Mouse (Mus musculus): ENCODE results near the gene Mrpl44.

Mrpl44 gene

DNA sequence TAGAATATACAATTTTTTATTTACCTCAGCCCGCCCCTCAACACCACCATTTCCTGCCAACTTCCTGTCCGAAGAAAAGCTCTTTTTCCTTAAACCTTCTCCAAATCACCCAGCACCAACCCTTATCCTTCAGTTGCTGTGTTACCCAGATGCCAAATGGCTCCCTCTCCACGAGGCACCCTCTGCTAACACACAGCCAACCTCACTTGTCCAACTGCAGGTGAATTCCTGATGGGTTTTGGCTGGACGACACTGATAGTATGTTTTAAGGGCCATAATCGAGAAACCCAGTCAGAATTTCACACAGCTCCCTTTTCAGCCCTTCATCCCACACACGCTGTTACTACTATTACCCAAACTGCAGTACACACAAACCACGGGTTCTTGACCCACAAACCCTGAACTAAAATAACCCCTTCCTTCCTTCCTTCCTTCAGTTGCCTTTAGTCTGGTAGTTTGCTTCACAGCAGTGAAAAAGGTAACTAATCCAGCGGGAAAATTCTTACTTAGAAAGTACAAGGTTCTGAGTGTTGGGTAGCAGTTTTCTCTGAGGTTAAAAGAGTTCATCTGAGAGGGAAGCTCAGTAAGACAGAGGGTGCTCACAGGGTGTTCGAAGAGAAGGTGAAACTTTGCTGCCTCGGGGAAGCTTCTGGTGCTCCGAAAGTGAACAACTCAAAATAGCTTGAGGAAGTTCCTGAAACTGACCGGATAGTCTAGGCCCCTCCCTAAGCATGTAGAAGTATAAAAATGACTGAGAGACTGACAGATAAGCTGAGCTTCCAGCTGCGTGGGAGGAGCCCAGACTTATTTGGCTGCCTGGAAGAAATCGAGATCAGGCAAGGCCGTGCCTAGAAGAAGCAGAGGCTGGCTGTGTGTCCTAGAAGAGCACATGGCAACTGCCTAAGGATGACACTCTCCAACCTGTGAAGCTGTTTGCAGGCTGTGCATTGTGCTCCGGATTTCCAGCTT is 13.3 kb upstream of the Mrpl44 start:
- no peak for DNase-seq (ENCODE audit: low spot score in 2 of 2)

DNA sequence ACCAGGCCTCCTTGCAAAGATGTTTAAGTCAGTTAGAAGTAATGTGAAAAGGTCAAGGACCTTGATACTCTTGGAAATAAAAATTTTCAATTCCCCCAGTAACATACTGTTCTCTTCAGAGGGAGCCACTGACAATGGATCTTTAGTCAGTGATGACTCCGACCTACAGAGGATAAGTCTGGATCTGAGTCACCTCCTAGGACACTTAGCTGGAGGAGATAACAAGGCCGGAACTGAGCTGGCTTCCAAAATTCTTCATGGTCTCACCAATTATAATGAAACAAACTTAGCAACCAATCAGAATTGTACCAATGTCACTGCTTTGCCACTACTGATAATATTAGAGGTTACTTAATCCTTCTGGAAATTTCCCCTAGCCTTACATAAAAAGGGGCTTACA is 11.8 kb upstream of the Mrpl44 start:
- no peak for DNase-seq (ENCODE audit: low spot score in 2 of 2)

DNA sequence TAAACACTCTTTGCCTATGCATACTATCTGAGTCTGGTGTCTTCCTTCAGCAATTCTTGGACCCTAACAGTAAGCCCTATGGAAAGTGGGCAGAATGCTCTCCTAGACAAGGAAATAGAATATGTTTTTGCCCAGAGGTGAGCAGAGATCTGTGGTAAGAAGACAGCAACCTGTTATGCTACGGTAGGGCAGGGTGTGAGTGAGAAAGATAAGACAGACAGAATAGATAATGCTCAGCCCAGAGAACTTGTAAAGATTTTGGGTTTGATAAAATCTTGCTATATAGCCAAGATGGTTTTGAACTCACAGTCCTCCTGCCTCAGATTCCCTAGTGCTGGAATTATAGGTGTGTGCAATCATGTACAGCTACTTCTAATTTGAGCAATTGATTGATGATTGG is 11.3 kb upstream of the Mrpl44 start:
- DNase-seq (ENCODE audit: low spot score in 2 of 2) = no peak

DNA sequence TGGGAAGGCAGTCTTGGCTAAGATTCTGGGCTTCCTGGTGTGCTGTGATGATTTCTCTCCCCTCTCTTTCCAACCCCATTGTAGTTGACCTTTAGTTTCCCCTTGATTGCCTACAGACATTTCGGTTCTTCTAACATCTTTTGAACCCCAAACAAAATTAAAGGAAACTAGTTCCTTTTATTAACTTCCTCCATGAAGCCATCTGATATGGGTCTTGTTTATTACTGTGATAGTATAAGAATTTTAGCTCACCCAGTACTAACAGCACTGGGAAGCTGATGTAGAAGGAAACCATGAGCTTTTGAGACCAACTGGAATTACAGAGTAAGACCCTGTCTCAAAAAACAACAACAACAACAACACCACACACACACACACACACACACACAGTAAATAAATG is 7.6 kb upstream of the Mrpl44 start:
- DNase-seq (ENCODE audit: low spot score in 2 of 2) = no peak

DNA sequence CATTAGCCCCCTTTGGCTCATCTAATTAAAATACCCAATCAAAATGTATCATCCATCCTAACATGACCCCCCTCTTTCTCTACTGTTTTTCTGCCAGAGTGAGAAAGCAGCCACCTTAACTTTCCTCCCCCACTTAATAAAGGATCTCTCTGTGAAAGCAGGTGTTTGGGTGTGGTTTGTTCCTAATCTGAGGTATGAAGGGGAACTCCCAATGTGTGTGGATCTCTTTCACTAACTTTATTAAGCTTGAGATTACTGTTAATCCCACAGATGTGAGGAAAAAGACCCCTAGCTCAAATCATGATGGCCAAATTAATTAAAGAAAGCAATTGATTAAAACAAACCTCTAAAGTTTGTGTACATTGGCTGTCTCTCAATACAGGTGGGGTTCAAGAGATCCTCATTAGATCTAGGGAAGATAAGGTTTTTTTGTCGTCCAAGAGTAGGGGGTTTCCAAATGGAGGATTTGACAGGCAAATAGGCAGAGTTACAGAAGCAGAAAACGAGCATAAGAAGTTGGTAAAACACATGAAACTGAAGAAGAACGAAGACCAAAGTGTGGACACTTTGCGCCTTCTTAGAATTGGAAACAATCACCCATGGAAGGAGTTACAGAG is 1.5 kb upstream of the Mrpl44 start:
- DNase-seq (ENCODE audit: low spot score in 2 of 2) = no peak

- DNase-seq (ENCODE audit: low spot score in 2 of 2) = no peak
These were observed 2.2 kb downstream of the Mrpl44 start for GRCm38 (mm10) chr1:79778011-79778410.

DNA sequence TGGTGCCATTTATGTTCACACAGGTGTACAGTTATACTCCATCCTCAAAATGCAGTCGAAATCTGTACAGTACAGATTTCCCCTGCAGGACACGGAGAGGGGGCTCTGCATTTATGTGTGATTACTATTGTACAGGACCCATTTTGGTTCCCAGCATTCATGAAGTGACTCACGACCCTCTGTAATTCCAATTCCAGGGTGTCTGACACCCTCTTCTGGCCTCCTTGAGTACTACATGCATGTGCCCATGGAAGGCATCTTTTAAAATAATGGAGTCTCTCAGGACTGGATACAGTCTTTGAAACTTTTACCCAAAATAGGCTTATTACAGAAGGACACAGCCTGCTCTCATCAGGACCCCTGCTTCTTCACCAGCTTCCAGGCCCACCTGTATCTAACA is 6.6 kb downstream of the Mrpl44 start:
- DNase-seq (ENCODE audit: low spot score in 2 of 2) = no peak

DNA sequence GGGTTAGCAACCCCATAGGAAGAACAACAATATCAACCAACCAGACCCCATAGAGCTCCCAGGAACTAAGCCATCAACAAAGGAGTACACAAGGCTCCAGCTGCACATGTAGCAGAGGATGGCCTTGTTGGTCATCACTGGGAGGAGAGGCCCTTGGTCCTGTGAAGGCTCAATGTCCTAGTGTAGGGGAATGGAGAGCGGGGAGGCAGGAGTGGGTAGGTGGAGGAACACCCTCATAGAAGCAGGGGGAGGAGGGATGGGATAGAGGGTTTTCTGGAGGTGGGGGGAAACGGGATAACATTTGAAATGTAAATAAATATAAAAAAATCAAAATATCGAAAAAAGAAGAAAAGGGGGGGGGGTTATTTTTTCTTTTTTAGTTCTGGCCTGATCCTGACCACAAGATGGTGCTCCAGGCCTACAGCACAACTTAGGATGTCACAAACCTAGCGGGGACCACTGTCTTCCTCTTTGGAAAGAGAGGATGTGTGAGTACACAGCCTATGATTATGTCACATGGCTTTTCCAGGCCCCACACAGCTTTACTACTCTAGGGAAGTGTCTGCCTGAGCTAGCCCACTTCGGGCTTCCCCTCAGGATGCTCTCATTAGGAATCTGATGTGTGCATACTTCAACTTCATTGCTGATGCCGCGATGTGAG is 10.6 kb downstream of the Mrpl44 start:
- peak in 1 of 2 experiments; percentile 44 for DNase-seq (ENCODE audit: low spot score in 2 of 2)

GRCm38 (mm10) chr1:79797084-79797483 is 21.3 kb downstream of the Mrpl44 start:
- no peak for DNase-seq (ENCODE audit: low spot score in 2 of 2)

GRCm38 (mm10) chr1:79802858-79803427 is 27.1 kb downstream of the Mrpl44 start:
- no peak for DNase-seq (ENCODE audit: low spot score in 2 of 2)

GRCm38 (mm10) chr1:79803614-79804013 is 27.8 kb downstream of the Mrpl44 start:
- no peak for DNase-seq (ENCODE audit: low spot score in 2 of 2)

DNA sequence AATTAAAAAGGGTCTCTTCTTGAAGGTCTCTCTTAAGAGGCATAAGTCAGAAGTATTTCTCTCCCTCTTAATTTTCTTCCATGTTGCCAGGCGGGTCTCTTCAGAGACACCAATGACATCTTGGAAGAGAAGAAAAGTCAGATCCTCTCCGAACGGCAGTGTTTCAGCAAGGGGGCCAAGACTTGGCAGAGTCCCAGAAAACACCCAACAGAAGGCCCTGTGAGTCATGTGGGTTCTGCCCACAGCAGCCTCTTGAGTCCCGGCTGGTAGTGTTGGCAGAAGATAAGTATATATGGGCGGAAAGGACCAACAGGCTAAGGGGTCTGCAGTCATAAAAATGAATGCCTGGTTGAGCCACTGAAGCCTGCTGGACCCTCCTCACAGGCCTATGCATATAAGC is 31.0 kb downstream of the Mrpl44 start:
- DNase-seq (ENCODE audit: low spot score in 2 of 2) = no peak

GRCm38 (mm10) chr1:79809447-79809846 is 33.6 kb downstream of the Mrpl44 start:
- DNase-seq (ENCODE audit: low spot score in 2 of 2) = no peak

DNA sequence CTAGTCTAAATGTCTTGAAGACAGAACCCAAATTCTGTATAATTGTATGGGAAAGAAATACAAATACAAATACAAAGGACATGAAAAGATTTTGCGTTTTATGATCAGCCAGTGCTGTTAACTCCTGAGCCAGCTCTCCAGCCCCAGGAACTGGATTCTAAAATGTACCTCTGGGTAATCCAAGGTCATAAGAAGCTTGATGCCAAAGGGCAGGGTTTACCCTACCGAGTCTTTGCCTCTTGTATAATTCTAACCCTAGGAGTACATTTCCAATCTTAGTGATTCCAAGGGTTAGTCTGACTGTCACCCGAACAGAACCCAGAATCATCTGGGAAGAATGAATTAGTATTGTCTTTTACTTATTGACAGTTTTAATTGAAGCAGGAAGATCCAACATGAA is 39.6 kb downstream of the Mrpl44 start:
- no peak for DNase-seq (ENCODE audit: low spot score in 2 of 2)

DNA sequence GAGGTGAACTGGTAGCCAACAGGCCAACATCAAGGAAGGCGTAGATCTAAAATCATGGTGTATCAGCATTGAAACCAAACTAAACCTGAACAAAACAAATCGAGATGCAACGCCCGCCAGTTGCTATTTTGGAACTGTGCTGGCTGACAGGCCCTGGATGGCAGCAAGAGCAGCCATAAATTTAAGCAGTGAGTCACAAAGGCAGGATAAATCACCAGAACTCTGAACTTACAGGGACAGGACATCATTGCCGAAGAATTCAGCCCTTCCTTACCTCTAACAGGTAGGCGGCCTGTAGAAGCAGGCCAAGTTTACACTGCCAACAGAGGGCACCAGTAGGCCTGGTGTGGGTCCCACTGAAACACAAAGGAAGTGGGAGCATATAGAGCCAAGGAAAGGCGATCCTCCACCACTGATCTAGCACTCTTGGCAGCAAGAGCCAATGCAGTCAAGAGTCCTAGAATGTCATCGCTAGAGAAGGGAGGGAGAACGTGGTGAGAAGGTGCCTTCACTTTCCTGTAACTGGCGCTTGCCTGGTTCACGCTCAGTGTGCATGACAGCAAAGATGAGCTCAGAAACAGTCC is 43.6 kb downstream of the Mrpl44 start:
- no peak for DNase-seq (ENCODE audit: low spot score in 2 of 2)

GRCm38 (mm10) chr1:79822806-79823525 is 47.1 kb downstream of the Mrpl44 start:
- peak in 1 of 2 experiments; percentile 30 for DNase-seq (ENCODE audit: low spot score in 2 of 2)

DNA sequence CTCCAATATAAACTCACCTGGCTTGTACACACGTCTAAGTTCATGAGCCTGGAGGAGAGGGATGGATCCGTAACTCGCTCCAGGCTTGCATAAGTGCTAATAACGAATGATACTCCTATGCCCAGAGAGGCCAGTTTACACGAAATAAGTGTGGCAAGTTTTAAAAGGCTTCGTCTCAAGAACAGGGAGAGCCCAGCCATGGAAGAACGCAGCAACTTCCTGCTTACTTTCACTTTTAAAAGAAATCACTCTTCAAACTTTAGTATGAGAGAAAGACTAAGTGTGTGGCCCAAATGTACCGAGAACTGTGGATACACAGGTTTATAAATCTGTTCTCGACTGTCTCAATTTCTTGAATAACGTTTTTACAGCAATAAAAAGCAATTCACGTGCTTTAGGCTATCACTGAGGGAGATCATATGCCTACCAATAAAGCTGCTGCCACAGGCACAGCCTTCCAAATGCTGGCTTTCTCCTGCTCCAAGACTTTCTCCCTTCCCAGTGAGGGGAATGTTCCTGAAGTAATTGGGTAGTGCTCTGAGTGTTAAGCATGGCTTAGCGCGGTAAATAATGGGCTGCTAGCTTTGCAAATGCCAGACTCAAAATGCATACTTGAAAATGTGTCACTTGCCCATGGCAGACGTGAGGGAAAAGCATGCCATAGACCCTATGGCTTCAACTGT is 48.3 kb downstream of the Mrpl44 start:
- no peak for DNase-seq (ENCODE audit: low spot score in 2 of 2)

Measured in left cerebral cortex, adult 9 months (tissue).